Mouse (Mus musculus): ENCODE results near the gene Thsd7a.

Gene Thsd7a

DNA sequence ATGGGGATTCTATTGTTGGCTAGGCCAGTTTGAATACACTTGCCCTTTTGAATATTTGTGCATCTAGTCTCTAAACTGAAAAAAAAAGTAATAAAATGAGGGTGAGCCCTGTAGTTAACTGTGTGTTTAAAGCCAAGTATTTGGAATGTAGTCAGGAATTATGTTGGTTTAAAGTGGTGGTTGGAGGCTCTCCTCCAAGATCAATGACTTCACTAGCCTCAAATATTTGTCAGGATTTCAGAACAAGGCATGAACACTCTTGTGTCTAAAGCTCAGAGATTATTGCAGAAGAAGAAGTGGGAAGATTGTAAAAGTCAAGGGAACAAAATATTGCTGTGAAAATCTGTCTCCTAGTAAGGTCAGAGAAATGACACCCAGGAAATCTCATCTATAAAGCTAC is 249.3 kb downstream of the Thsd7a start:
- DNase-seq, result no peak

- no peak for DNase-seq
These were observed 255.6 kb downstream of the Thsd7a start for GRCm38 (mm10) chr6:12493571-12493970.

- DNase-seq, result no peak
These were observed 260.3 kb downstream of the Thsd7a start for GRCm38 (mm10) chr6:12488882-12489281.

DNA sequence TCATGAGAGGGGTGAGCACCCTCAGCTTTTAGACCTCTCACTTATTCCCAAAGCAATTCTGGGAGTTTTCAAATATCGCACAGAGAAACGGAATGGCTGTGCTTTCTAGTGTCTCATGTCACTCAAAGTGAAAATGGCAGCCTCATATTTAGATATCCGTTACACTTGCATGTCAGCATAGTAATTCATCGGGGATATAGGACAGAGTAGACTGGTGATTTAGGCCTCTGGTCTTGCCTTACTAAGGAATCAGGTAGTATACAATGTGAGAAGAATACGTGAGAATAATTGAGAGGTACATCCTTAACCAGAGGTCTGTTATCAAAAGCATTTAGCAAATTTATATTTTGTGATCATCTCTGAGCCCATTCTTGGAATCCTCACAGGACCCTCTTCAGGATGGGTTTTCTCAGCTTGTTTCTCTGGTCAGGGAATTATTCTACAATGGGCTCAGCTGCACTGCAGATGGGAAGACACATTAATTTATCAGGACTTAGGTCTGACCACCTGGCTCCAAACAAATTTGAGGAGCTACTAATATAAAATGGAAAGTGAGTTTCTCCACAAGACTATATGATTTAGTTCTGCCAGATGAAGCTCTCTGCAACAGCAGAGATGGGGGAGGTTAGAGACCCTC is 267.6 kb downstream of the Thsd7a start:
- no peak for DNase-seq

GRCm38 (mm10) chr6:12478359-12478758 is 270.9 kb downstream of the Thsd7a start:
- no peak for DNase-seq

- DNase-seq, result no peak
These were observed 278.3 kb downstream of the Thsd7a start for GRCm38 (mm10) chr6:12470935-12471334.

GRCm38 (mm10) chr6:12467339-12468124 is 281.7 kb downstream of the Thsd7a start:
- no peak for DNase-seq

GRCm38 (mm10) chr6:12458841-12459240 is 290.4 kb downstream of the Thsd7a start:
- DNase-seq, result no peak

- no peak for DNase-seq
These were observed 291.8 kb downstream of the Thsd7a start for GRCm38 (mm10) chr6:12457451-12457850.

DNA sequence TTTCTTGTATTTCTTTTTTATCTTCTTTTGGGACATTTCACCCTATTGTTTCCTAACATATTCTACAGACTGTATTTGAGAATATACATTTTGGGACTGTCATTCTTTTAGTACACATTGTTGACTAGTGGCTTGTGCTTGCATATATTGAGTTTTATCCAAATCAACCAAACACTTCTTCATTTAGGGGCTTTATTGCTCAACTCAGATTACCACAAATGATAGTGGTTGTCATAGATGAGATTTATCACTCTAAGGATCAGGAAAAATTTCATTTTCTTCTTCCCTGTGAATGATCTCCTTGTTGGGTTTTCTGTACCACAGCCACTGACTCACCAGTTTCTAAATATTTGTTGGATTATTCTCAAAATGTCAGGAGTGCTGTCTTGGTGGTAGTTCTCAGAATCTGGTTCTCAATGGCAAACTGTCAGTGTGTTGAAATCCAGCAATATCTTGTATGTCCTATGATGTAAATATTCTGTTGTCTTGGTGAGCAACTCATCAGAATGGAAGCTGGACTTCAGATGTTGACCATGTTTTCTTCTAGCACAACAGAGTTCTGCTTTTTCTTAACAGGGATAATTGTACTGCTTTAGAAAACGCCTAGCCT is 294.2 kb downstream of the Thsd7a start:
- no peak for DNase-seq

- DNase-seq, result no peak
These were observed 295.1 kb downstream of the Thsd7a start for GRCm38 (mm10) chr6:12454132-12454531.

DNA sequence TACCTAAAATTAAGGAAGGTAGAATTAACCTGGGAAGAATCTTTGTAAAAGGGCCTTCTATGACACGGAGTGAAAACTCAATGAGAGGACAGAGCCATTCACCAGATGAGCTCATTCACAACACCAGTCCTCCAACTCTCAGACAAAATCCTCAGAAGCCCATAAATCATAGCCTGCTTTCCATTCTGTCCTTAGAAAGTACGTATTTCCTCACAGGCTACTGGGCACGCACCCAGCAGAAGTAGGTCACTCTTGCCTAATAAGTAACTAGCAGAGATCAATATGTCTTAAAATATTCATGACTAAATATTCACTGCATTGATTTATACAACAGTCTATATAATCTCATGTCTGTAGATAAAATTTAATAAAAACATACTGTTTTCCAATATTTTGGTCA is 300.4 kb downstream of the Thsd7a start:
- DNase-seq, result peak; percentile 11 to 16

- DNase-seq, result no peak
These were observed 303.7 kb downstream of the Thsd7a start for GRCm38 (mm10) chr6:12445486-12445885.

GRCm38 (mm10) chr6:12439561-12439960 is 309.6 kb downstream of the Thsd7a start:
- DNase-seq, result no peak

GRCm38 (mm10) chr6:12419070-12419469 is 330.1 kb downstream of the Thsd7a start:
- peak in 1 of 2 experiments; percentile 9 for DNase-seq

- no peak for DNase-seq
These were observed 332.2 kb downstream of the Thsd7a start for GRCm38 (mm10) chr6:12416976-12417375.

- DNase-seq, result peak; percentile 33 to 51
These were observed 344.8 kb downstream of the Thsd7a start for GRCm38 (mm10) chr6:12404441-12404840.

GRCm38 (mm10) chr6:12402996-12403395 is 346.2 kb downstream of the Thsd7a start:
- DNase-seq, result no peak

GRCm38 (mm10) chr6:12397776-12398522 is 351.3 kb downstream of the Thsd7a start:
- no peak for DNase-seq

GRCm38 (mm10) chr6:12393574-12394380 is 355.4 kb downstream of the Thsd7a start:
- no peak for DNase-seq

DNA sequence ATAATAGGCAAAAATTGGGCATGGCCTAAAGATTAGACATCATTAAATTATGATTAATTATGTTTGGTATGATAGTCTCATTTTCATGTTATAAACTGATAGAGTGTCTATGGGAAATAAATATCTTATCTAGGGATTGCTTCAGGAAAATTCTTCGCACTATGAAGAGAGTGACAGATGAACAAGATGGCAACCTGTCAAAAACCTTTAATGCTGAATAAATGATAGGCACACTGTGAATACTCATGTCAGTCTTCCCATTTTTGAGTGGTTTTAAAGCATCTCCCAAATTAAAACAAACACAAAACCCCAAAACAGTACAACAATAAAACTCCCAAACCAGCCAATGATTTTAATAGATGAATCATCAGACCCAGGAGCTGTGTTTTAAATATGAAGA is 362.5 kb downstream of the Thsd7a start:
- DNase-seq, result no peak

DNA sequence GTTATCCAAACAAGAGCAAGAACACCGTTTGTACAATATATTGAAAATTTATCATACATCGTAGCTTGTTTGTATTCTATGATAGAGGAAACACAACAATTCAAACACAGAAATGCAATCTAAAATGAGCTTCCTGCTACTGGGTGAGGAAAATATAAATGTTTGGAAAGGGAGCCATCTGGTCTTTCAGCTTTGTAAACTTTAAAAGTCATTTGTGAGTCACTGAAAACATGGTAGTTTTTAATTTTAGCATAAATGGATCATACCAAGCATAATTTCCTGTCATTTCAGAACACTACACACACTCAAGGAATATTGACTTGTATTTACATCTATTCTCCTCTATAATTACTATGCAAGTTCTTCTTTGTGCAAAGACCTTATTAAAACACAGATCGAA is 363.6 kb downstream of the Thsd7a start:
- DNase-seq, result no peak

All from cerebellum, postnatal 14 days (tissue).